Mouse (Mus musculus) CH12.LX (cell line): ENCODE measurements at regions not wholly inside any gene's neighbourhood (a gene's known extent, or its start where the extent isn't known, plus 50 kb on each side); places are given as distances from the start of the nearest gene placed in this dataset.

ENCODE experiments used
- DNase-seq: peaks from one replicate; pipeline ENCODE4 v3.0.0-alpha.2; 2013; ENCODE audit errors: extremely low read depth
- H3K27ac ChIP-seq: 2 replicates; pipeline ENCODE4 v1.5.1; 2012; ENCODE audit warnings: low read depth, mild to moderate bottlenecking, control low read depth, moderate library complexity; ENCODE audit not compliant: insufficient read depth
- H3K27me3 ChIP-seq: replicated peaks from 2 replicates; pipeline ENCODE3; 2012; ENCODE audit warnings: inconsistent platforms
- H3K36me3 ChIP-seq, 2 experiments: replicated peaks in 1 of 2; 2 replicates each; pipeline versions ENCODE3 to v1.6.1; 2012; ENCODE audit warnings: inconsistent platforms in 1 of 2, low read length in 1 of 2, mild to moderate bottlenecking in 1 of 2, mixed read lengths in 1 of 2, moderate library complexity in 1 of 2; ENCODE audit not compliant: control insufficient read depth in 1 of 2, insufficient read depth in 1 of 2
- H3K4me1 ChIP-seq, 2 experiments: 2 replicates each; pipeline ENCODE4 v1.6.1; 2012; ENCODE audit warnings: inconsistent platforms in 1 of 2, moderate library complexity in 1 of 2; ENCODE audit not compliant: insufficient read depth in 2 of 2, control insufficient read depth in 1 of 2
- H3K4me2 ChIP-seq: 2 replicates; pipeline ENCODE4 v1.6.1; 2012; ENCODE audit warnings: low read depth, mild to moderate bottlenecking, control low read depth; ENCODE audit not compliant: poor library complexity, insufficient read depth, severe bottlenecking
- H3K4me3 ChIP-seq, 3 experiments: fragments of 150-350 bp in 1 of 3; sonication (generic) in 1 of 3; replicated peaks in 1 of 3; 2 replicates each; pipeline versions ENCODE3 to v1.5.1; 2011 to 2012; ENCODE audit warnings: low read depth in 2 of 3, low read length in 2 of 3, mild to moderate bottlenecking in 2 of 3, moderate library complexity in 2 of 3, control low read depth in 1 of 3, improper control_type of control experiment in 1 of 3, inconsistent platforms in 1 of 3, mixed read lengths in 1 of 3; ENCODE audit not compliant: poor library complexity in 1 of 3
- H3K79me2 ChIP-seq: replicated peaks from 2 replicates; pipeline ENCODE4 v1.6.1; 2012; ENCODE audit warnings: mild to moderate bottlenecking, moderate library complexity; ENCODE audit not compliant: control insufficient read depth, poor library complexity, insufficient read depth, severe bottlenecking; ENCODE audit errors: extremely low read depth
- H3K9ac ChIP-seq: 2 replicates; pipeline ENCODE4 v1.6.1; 2012; ENCODE audit warnings: low read depth, mild to moderate bottlenecking, control low read depth, moderate library complexity; ENCODE audit not compliant: insufficient read depth
- H3K9me3 ChIP-seq: replicated peaks from 2 replicates; pipeline ENCODE3; 2012; ENCODE audit warnings: low read length, inconsistent platforms, mixed read lengths
- BHLHE40 ChIP-seq: IDR thresholded peaks from 2 replicates; pipeline ENCODE4 v1.6.1; 2011; ENCODE audit warnings: mild to moderate bottlenecking, low read depth, low read length, improper control_type of control experiment
- CHD1 ChIP-seq: IDR thresholded peaks from 2 replicates; pipeline ENCODE4 v1.6.1; 2012; ENCODE audit warnings: low read depth, low read length, improper control_type of control experiment, inconsistent platforms
- CTCF ChIP-seq, 2 experiments: IDR thresholded peaks in 1 of 2; conservative IDR thresholded peaks in 1 of 2; 2 replicates each; pipeline ENCODE4 v1.5.1; 2011 to 2012; ENCODE audit warnings: low read depth in 2 of 2, low read length in 2 of 2, improper control_type of control experiment in 1 of 2, inconsistent platforms in 1 of 2, mild to moderate bottlenecking in 1 of 2, moderate library complexity in 1 of 2
- E2F4 ChIP-seq: IDR thresholded peaks from 2 replicates; pipeline ENCODE4 v1.6.1; 2011; ENCODE audit warnings: low read depth, low read length, improper control_type of control experiment; ENCODE audit not compliant: insufficient replicate concordance
- EP300 ChIP-seq: IDR thresholded peaks from 2 replicates; pipeline ENCODE4 v1.6.1; 2011; ENCODE audit warnings: low read length, improper control_type of control experiment
- GABPA ChIP-seq: IDR thresholded peaks from 2 replicates; pipeline ENCODE4 v1.6.1; 2012; ENCODE audit warnings: low read depth, low read length, improper control_type of control experiment, inconsistent platforms; ENCODE audit not compliant: insufficient replicate concordance
- HCFC1 ChIP-seq: IDR thresholded peaks from 2 replicates; pipeline ENCODE4 v1.6.1; 2012; ENCODE audit warnings: low read depth, mild to moderate bottlenecking, inconsistent platforms, low read length, improper control_type of control experiment
- KAT2A ChIP-seq: IDR thresholded peaks from 2 replicates; pipeline ENCODE4 v1.6.1; 2012; ENCODE audit warnings: low read length, improper control_type of control experiment, inconsistent platforms; ENCODE audit not compliant: insufficient replicate concordance
- MAX ChIP-seq: IDR thresholded peaks from 2 replicates; pipeline ENCODE4 v1.6.1; 2011; ENCODE audit warnings: low read length, improper control_type of control experiment
- MAZ ChIP-seq: IDR thresholded peaks from 2 replicates; pipeline ENCODE4 v1.6.1; 2012; ENCODE audit warnings: low read depth, mild to moderate bottlenecking, inconsistent platforms, low read length, improper control_type of control experiment, moderate library complexity
- MEF2A ChIP-seq: IDR thresholded peaks from 2 replicates; pipeline ENCODE4 v1.6.1; 2014; ENCODE audit warnings: low read depth, mild to moderate bottlenecking, inconsistent platforms, low read length, improper control_type of control experiment, borderline replicate concordance
- MXI1 ChIP-seq: IDR thresholded peaks from 2 replicates; pipeline ENCODE4 v1.6.1; 2011; ENCODE audit warnings: mild to moderate bottlenecking, low read depth, low read length, improper control_type of control experiment
- NELFE ChIP-seq: IDR thresholded peaks from 2 replicates; pipeline ENCODE4 v1.6.1; 2011; ENCODE audit warnings: low read depth, low read length, improper control_type of control experiment
- POLR2A ChIP-seq: IDR thresholded peaks from 2 replicates; pipeline ENCODE4 v1.6.1; 2011; ENCODE audit warnings: low read depth, mild to moderate bottlenecking, improper control_type of control experiment, low read length
- RAD21 ChIP-seq: IDR thresholded peaks from 2 replicates; pipeline ENCODE4 v1.6.1; 2011; ENCODE audit warnings: low read depth, mild to moderate bottlenecking, low read length, improper control_type of control experiment, moderate library complexity
- SMC3 ChIP-seq: IDR thresholded peaks from 2 replicates; pipeline ENCODE4 v1.6.1; 2011; ENCODE audit warnings: low read depth, low read length, improper control_type of control experiment
- TBP ChIP-seq: conservative IDR thresholded peaks from 2 replicates; pipeline ENCODE4 v1.6.1; 2011; ENCODE audit warnings: low read depth, low read length, improper control_type of control experiment
- TCF12 ChIP-seq: IDR thresholded peaks from 2 replicates; pipeline ENCODE4 v1.6.1; 2014; ENCODE audit warnings: low read depth, mild to moderate bottlenecking, inconsistent platforms, low read length, improper control_type of control experiment
- UBTF ChIP-seq: IDR thresholded peaks from 2 replicates; pipeline ENCODE4 v1.6.1; 2012; ENCODE audit warnings: low read depth, mild to moderate bottlenecking, inconsistent platforms, low read length, improper control_type of control experiment, moderate library complexity
- USF1 ChIP-seq: IDR thresholded peaks from 2 replicates; pipeline ENCODE4 v1.6.1; 2014; ENCODE audit warnings: low read depth, mild to moderate bottlenecking, inconsistent platforms, low read length, improper control_type of control experiment
- ZC3H11A ChIP-seq: IDR thresholded peaks from 2 replicates; pipeline ENCODE4 v1.6.1; 2012; ENCODE audit warnings: low read depth, mild to moderate bottlenecking, inconsistent platforms, low read length, improper control_type of control experiment
- dilution Hi-C: fragments of 300-500 bp; cut with MboI; formaldehyde crosslinking; loops from 2 replicates; pipeline ENCODE4 v1.14.3; 2020; ENCODE audit warnings: low sequenced_read_pairs; ENCODE audit not compliant: extremely low pct_unique_long_range_greater_than_20kb, extremely low pct_ligation_motif_present
- in situ Hi-C: fragments of 300-500 bp; cut with MboI; formaldehyde crosslinking; loops from 3 replicates; pipeline ENCODE4 v1.14.3; 2019; ENCODE audit warnings: low sequenced_read_pairs, low pct_ligation_motif_present, low pct_unique_long_range_greater_than_20kb, mixed read lengths

DNA sequence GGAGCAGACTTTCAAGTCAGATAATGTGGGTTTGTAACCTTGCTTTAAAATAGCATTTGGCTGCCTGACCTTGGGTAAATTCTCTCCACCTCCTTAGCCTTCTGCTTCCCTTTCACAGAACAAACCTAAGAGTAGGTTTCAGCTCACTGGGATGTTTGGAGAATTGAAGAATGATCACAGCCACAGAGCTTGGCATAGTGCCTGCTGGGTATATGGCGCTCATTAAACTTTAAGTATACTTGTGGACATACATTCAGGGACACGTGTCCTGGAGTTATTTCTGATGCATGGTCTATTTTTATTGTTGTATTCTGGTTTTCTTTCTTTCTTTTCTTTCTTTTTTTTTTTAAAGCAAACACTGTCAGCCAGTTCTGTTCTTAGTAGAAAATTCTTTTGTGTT lies 104.4 kb upstream of the Smim23 start:
- Histone ChIP-seq H3K36me3 (no peaks in the 10 kb centered on the region), H3K4me1 (no peaks in the 10 kb centered on the region), H3K4me2 (no peak overlapping the region), H3K9ac (no peak overlapping the region), H3K4me3 (no peak overlapping the region), H3K9me3 (peaks cover 15% of the 10 kb centered on the region), H3K27ac (no peak overlapping the region), H3K27me3 (peaks cover 3% of the 10 kb centered on the region), H3K79me2 (no peaks in the 10 kb centered on the region)
- dilution Hi-C loops: no loop called here
- no peak for TF ChIP-seq CTCF (conservative IDR thresholded peaks at IDR 0.05 in 1 of 2, IDR thresholded peaks at IDR 0.05 in 1 of 2; ENCODE audit: low read depth in 2 of 2, low read length in 2 of 2)
- TF ChIP-seq BHLHE40: no peak
- no peak for TF ChIP-seq MEF2A
- TF ChIP-seq HCFC1: no peak
- no peak for TF ChIP-seq E2F4
- no peak for DNase-seq
- in situ Hi-C loops: no loop called here

DNA sequence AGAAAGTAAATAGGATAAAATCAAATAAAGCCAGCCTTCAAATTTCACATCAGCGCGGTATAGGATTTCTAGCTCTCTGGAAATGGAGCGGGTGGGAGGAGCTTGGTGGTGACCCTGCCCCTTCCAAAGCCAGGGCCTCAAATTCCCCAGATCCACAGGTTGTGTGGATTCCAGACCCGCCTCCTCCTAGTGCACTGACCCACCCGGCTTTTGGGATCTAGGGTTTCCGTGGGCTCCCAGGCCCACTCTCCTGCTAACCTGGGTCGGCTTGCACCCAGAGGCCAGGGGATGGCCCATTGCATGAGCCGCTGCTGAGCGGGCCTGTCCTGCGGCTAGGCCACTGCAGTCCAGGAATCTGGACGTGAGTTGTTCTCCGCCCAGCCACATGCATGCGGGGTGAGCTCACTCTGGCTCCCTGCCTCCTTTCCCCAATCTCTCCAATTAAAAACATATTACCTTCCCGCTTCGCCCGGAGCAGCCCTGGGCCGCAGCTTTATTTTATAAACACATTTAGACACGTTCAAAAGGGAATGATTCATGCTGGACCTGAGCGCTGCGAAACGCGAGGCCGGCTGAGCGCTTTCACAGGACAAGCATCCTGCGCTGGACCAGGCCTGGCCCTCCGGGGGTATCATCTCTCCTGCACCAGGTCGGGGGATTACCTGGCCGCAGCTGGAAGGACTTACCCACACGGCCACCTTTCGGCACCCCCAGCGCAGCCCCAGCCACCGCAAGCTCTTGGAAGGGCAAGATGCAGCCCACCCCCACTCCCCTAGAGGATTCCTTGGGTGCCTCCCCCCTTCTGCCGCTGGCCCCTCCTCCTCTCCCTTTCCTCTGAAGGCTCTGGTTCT lies 101.2 kb upstream of the Smim23 start:
- Histone ChIP-seq H3K4me2 (no peak overlapping the region), H3K36me3 (no peaks in the 10 kb centered on the region), H3K9ac (no peak overlapping the region), H3K4me3 (no peak overlapping the region), H3K9me3 (peaks cover 10% of the 10 kb centered on the region), H3K27me3 (peaks cover 1% of the 10 kb centered on the region), H3K27ac (no peak overlapping the region), H3K4me1 (no peaks in the 10 kb centered on the region), H3K79me2 (no peaks in the 10 kb centered on the region)
- in situ Hi-C loops: no loop called here
- no peak for TF ChIP-seq MAZ
- TF ChIP-seq MXI1: no peak
- TF ChIP-seq EP300: no peak
- no peak for TF ChIP-seq MAX
- TF ChIP-seq E2F4: no peak
- TF ChIP-seq MEF2A: no peak
- no peak for TF ChIP-seq SMC3
- no peak for TF ChIP-seq NELFE
- no peak for TF ChIP-seq RAD21
- TF ChIP-seq GABPA: no peak
- no peak for TF ChIP-seq TBP
- no peak for TF ChIP-seq KAT2A
- no peak for TF ChIP-seq TCF12
- no peak for TF ChIP-seq POLR2A
- TF ChIP-seq USF1: no peak
- TF ChIP-seq UBTF: no peak
- TF ChIP-seq CHD1: no peak
- no peak for TF ChIP-seq ZC3H11A
- dilution Hi-C loops: no loop called here
- DNase-seq: no peak
